Mouse (Mus musculus): ENCODE measurements at regions not wholly inside any gene's neighbourhood (a gene's known extent, or its start where the extent isn't known, plus 50 kb on each side); places are given as distances from the start of the nearest gene placed in this dataset.

DNA sequence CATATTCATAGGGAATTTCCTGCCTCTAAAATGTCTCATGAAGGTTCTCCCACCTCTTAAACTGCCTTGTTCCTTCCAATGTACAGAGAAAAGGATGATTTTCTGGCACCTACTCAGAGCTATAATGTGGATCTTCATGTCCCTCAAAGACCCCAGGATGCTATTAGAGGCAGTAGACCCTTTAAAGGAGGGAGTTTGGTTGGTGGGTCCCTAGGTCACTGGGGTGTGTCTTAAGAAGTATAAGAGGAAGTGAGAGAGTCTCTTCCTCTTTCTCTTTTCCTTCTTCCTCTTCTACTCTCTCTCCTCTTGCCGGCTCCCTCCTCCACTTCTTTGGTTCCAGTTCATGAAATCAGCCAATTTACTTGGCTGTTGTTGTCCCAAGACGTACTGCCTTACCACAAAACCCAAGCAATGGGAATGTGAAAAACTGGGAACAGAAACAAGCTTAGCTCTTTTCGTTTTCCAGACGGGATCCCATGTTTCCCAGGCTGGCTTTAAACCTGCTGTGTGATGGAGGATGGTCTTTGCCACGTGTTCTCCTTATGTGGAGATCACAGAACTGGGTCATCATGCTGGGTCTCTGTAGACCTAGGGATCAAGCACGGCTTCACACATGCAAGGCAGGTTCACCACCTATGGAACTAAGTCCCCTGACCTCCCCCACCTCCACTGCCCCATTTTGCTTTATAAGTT lies 74.9 kb downstream of the Kctd12 start:
- H3K9ac ChIP-seq (ENCODE audit: low read depth, low read length) = no peak overlapping the region
- 83% methylated on average over 6 of the region's 6 CpGs for WGBS
- H3K27ac ChIP-seq (ENCODE audit: low read length) = no peak overlapping the region
- no peak overlapping the region for H3K4me3 ChIP-seq (ENCODE audit: low read length)
- H3K9me3 ChIP-seq (ENCODE audit: control insufficient read depth, low read length) = no peaks in the 10 kb centered on the region
- ATAC-seq = no peak
- H3K27me3 ChIP-seq (replicated peaks; ENCODE audit: control insufficient read depth, insufficient read depth, low read length) = no peaks in the 10 kb centered on the region
- H3K4me1 ChIP-seq (ENCODE audit: control insufficient read depth, insufficient read depth, low read length) = no peaks in the 10 kb centered on the region
- H3K4me2 ChIP-seq (ENCODE audit: low read depth, low read length) = no peak overlapping the region
- no peaks in the 10 kb centered on the region for H3K36me3 ChIP-seq (ENCODE audit: control insufficient read depth, insufficient read depth, low read length)

GRCm38 (mm10) chr14:102906826-102907225 lies 75.6 kb downstream of the Kctd12 start:
- Histone ChIP-seq H3K4me1 (ENCODE audit: control insufficient read depth, insufficient read depth, low read length) (no peaks in the 10 kb centered on the region), H3K9me3 (ENCODE audit: control insufficient read depth, low read length) (no peaks in the 10 kb centered on the region), H3K4me3 (ENCODE audit: low read length) (no peak overlapping the region), H3K4me2 (ENCODE audit: low read depth, low read length) (no peak overlapping the region), H3K9ac (ENCODE audit: low read depth, low read length) (no peak overlapping the region), H3K27me3 (replicated peaks; ENCODE audit: control insufficient read depth, insufficient read depth, low read length) (no peaks in the 10 kb centered on the region), H3K36me3 (ENCODE audit: control insufficient read depth, insufficient read depth, low read length) (no peaks in the 10 kb centered on the region), H3K27ac (ENCODE audit: low read length) (no peak overlapping the region)
- no peak for ATAC-seq
- 76% methylated on average over 6 of the region's 6 CpGs for WGBS

- no peaks in the 10 kb centered on the region for H3K36me3 ChIP-seq (ENCODE audit: control insufficient read depth, insufficient read depth, low read length)
- H3K27me3 ChIP-seq (replicated peaks; ENCODE audit: control insufficient read depth, insufficient read depth, low read length) = no peaks in the 10 kb centered on the region
- no peaks in the 10 kb centered on the region for H3K9me3 ChIP-seq (ENCODE audit: control insufficient read depth, low read length)
- H3K27ac ChIP-seq (ENCODE audit: low read length) = no peak overlapping the region; the same call in 1 of the 2 replicates
- ATAC-seq = no peak
- no peaks in the 10 kb centered on the region for H3K4me1 ChIP-seq (ENCODE audit: control insufficient read depth, insufficient read depth, low read length)
- no peak overlapping the region for H3K9ac ChIP-seq (ENCODE audit: low read depth, low read length)
- WGBS = 87% methylated on average over 1 of the region's 1 CpGs
- H3K4me2 ChIP-seq (ENCODE audit: low read depth, low read length) = no peak overlapping the region
- no peak overlapping the region for H3K4me3 ChIP-seq (ENCODE audit: low read length)
These were observed 76.2 kb downstream of the Kctd12 start for GRCm38 (mm10) chr14:102906286-102906685.

- Histone ChIP-seq H3K27ac (ENCODE audit: low read length) (peak overlapping the region; percentile 17; the same call in 1 of the 2 replicates), H3K9ac (ENCODE audit: low read depth, low read length) (no peak overlapping the region), H3K4me3 (ENCODE audit: low read length) (no peak overlapping the region), H3K4me1 (ENCODE audit: control insufficient read depth, insufficient read depth, low read length) (no peaks in the 10 kb centered on the region), H3K27me3 (replicated peaks; ENCODE audit: control insufficient read depth, insufficient read depth, low read length) (no peaks in the 10 kb centered on the region), H3K36me3 (ENCODE audit: control insufficient read depth, insufficient read depth, low read length) (no peaks in the 10 kb centered on the region), H3K9me3 (ENCODE audit: control insufficient read depth, low read length) (no peaks in the 10 kb centered on the region), H3K4me2 (ENCODE audit: low read depth, low read length) (no peak overlapping the region)
- 42% methylated on average over 12 of the region's 12 CpGs for WGBS
- peak; percentile 59 for ATAC-seq
These were observed 79.5 kb downstream of the Kctd12 start for GRCm38 (mm10) chr14:102902906-102903305.

- Histone ChIP-seq H3K4me3 (ENCODE audit: low read length) (no peak overlapping the region), H3K27ac (ENCODE audit: low read length) (no peak overlapping the region), H3K36me3 (ENCODE audit: control insufficient read depth, insufficient read depth, low read length) (no peaks in the 10 kb centered on the region), H3K9ac (ENCODE audit: low read depth, low read length) (no peak overlapping the region), H3K9me3 (ENCODE audit: control insufficient read depth, low read length) (no peaks in the 10 kb centered on the region), H3K27me3 (replicated peaks; ENCODE audit: control insufficient read depth, insufficient read depth, low read length) (no peaks in the 10 kb centered on the region), H3K4me1 (ENCODE audit: control insufficient read depth, insufficient read depth, low read length) (no peaks in the 10 kb centered on the region), H3K4me2 (ENCODE audit: low read depth, low read length) (no peak overlapping the region)
- 82% methylated on average over 7 of the region's 7 CpGs for WGBS
- ATAC-seq = no peak
These were observed 80.2 kb downstream of the Kctd12 start for GRCm38 (mm10) chr14:102902236-102902635.

- no peak for ATAC-seq
- Histone ChIP-seq H3K27me3 (replicated peaks; ENCODE audit: control insufficient read depth, insufficient read depth, low read length) (no peaks in the 10 kb centered on the region), H3K27ac (ENCODE audit: low read length) (no peak overlapping the region), H3K9me3 (ENCODE audit: control insufficient read depth, low read length) (no peaks in the 10 kb centered on the region), H3K4me3 (ENCODE audit: low read length) (no peak overlapping the region), H3K4me1 (ENCODE audit: control insufficient read depth, insufficient read depth, low read length) (no peaks in the 10 kb centered on the region), H3K9ac (ENCODE audit: low read depth, low read length) (no peak overlapping the region), H3K36me3 (ENCODE audit: control insufficient read depth, insufficient read depth, low read length) (no peaks in the 10 kb centered on the region), H3K4me2 (ENCODE audit: low read depth, low read length) (no peak overlapping the region)
- WGBS = 81% methylated on average over 4 of the region's 4 CpGs
These were observed 84.0 kb downstream of the Kctd12 start for GRCm38 (mm10) chr14:102898445-102898844.

DNA sequence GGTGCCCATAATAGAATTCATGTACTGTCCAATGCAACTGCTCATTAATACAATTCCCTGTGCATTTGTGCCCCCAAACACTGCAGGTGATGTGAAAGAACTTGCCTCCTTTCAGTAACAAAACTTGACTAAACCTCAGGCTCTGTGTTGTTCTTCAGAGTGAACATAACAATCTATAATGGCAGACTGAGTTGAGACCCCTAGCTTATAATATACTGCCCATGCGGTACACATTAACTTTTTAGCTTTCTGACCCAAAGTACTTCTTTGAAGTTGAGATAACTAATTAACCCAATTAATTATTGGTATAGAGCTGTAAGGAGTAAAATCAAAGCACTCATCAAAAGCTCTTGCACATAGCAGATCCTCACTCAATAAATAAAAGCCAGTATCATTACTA lies 85.4 kb downstream of the Kctd12 start:
- Histone ChIP-seq H3K27ac (ENCODE audit: low read length) (no peak overlapping the region), H3K36me3 (ENCODE audit: control insufficient read depth, insufficient read depth, low read length) (no peaks in the 10 kb centered on the region), H3K4me3 (ENCODE audit: low read length) (no peak overlapping the region), H3K27me3 (replicated peaks; ENCODE audit: control insufficient read depth, insufficient read depth, low read length) (no peaks in the 10 kb centered on the region), H3K9ac (ENCODE audit: low read depth, low read length) (no peak overlapping the region), H3K9me3 (ENCODE audit: control insufficient read depth, low read length) (no peaks in the 10 kb centered on the region), H3K4me2 (ENCODE audit: low read depth, low read length) (no peak overlapping the region), H3K4me1 (ENCODE audit: control insufficient read depth, insufficient read depth, low read length) (no peaks in the 10 kb centered on the region)
- no peak for ATAC-seq
- 88% methylated on average over 1 of the region's 1 CpGs for WGBS

GRCm38 (mm10) chr14:102896527-102896926 lies 85.9 kb downstream of the Kctd12 start:
- no peak overlapping the region for H3K9ac ChIP-seq (ENCODE audit: low read depth, low read length)
- no peak overlapping the region for H3K4me2 ChIP-seq (ENCODE audit: low read depth, low read length)
- no peak overlapping the region for H3K4me3 ChIP-seq (ENCODE audit: low read length)
- H3K27me3 ChIP-seq (replicated peaks; ENCODE audit: control insufficient read depth, insufficient read depth, low read length) = no peaks in the 10 kb centered on the region
- H3K36me3 ChIP-seq (ENCODE audit: control insufficient read depth, insufficient read depth, low read length) = no peaks in the 10 kb centered on the region
- no peaks in the 10 kb centered on the region for H3K4me1 ChIP-seq (ENCODE audit: control insufficient read depth, insufficient read depth, low read length)
- no peak overlapping the region for H3K27ac ChIP-seq (ENCODE audit: low read length)
- no peaks in the 10 kb centered on the region for H3K9me3 ChIP-seq (ENCODE audit: control insufficient read depth, low read length)
- ATAC-seq = no peak
- 80% methylated on average over 3 of the region's 3 CpGs for WGBS

DNA sequence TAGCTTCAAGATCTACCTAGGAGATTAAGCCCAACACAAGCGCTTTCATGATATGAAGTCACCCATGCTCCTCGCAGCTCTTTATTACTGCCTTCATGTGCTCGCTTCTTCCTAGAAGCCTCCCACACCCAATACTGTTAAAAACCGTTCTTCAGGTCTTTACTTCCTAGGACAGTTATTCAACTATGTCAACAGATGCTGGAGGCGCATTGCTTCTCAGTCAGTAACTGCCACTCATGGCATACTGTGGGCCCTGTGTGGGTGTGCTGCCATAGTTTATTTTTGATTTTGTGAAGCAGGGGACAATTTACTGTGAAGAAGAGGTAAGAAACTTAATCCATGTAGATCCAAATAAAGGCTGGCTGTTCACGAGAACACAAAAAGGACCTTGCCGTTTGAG lies 89.2 kb downstream of the Kctd12 start:
- Histone ChIP-seq H3K4me1 (ENCODE audit: control insufficient read depth, insufficient read depth, low read length) (no peaks in the 10 kb centered on the region), H3K36me3 (ENCODE audit: control insufficient read depth, insufficient read depth, low read length) (no peaks in the 10 kb centered on the region), H3K27me3 (replicated peaks; ENCODE audit: control insufficient read depth, insufficient read depth, low read length) (no peaks in the 10 kb centered on the region), H3K9ac (ENCODE audit: low read depth, low read length) (no peak overlapping the region), H3K9me3 (ENCODE audit: control insufficient read depth, low read length) (no peaks in the 10 kb centered on the region), H3K27ac (ENCODE audit: low read length) (no peak overlapping the region), H3K4me3 (ENCODE audit: low read length) (no peak overlapping the region), H3K4me2 (ENCODE audit: low read depth, low read length) (no peak overlapping the region)
- 91% methylated on average over 7 of the region's 7 CpGs for WGBS
- no peak for ATAC-seq

DNA sequence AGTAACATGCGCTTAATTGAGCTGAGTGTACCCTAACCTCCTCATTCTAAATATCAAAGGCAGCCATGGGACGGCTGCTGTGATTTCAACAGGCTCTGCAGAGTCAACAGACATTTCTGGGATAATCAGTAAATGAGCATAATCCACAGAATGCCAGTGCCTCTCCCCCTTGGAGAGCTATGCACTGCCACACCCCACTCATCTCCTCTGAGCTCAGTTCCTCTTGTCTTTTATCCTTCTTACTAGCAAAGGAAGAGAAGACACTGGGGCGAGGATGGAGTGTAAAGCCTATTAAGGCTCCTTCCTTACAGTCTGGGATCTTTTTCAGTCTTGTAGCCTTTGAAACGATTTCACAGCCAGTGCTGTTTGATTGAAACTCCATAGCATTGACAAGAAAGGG lies 90.9 kb downstream of the Kctd12 start:
- Histone ChIP-seq H3K27ac (ENCODE audit: low read length) (no peak overlapping the region), H3K4me1 (ENCODE audit: control insufficient read depth, insufficient read depth, low read length) (no peaks in the 10 kb centered on the region), H3K9me3 (ENCODE audit: control insufficient read depth, low read length) (no peaks in the 10 kb centered on the region), H3K4me2 (ENCODE audit: low read depth, low read length) (no peak overlapping the region), H3K36me3 (ENCODE audit: control insufficient read depth, insufficient read depth, low read length) (no peaks in the 10 kb centered on the region), H3K9ac (ENCODE audit: low read depth, low read length) (no peak overlapping the region), H3K4me3 (ENCODE audit: low read length) (no peak overlapping the region), H3K27me3 (replicated peaks; ENCODE audit: control insufficient read depth, insufficient read depth, low read length) (no peaks in the 10 kb centered on the region)
- no peak for ATAC-seq
- WGBS = 57% methylated on average over 4 of the region's 4 CpGs
